Mouse (Mus musculus) stomach, postnatal 0 days (tissue): ENCODE data around the gene Slc17a8.

Experiments used
- CTCF ChIP-seq: IDR thresholded peaks from 2 replicates; pipeline ENCODE4 v1.5.1; 2016; ENCODE audit warnings: antibody characterized with exemption, low read depth, mild to moderate bottlenecking, moderate library complexity
- EP300 ChIP-seq: optimal IDR thresholded peaks from 2 replicates; pipeline ENCODE3; 2016; ENCODE audit warnings: antibody characterized with exemption

GRCm38 (mm10) chr10:89548028-89548427, 73.0 kb downstream of the Slc17a8 start:
- no peak for TF ChIP-seq CTCF
- no peak for TF ChIP-seq EP300
